Mouse (Mus musculus) forebrain, postnatal 0 days (tissue): Measurements from ENCODE around the gene Acot4. TPM values are rescaled to one million over a fixed set of nuclear protein-coding genes. Genes with fewer than 3 reads are reported as not detected.
A peak's percentile ranks its signal among the peaks of the same experiment; 100 is the strongest.
"Not testable (repeated sequence)": the region's sequence is repeated elsewhere in the genome, so short reads cannot be mapped to it uniquely, and the experiment has no call there.

ENCODE experiments used
- ATAC-seq: fragments of 200-750 bp; cut with Nextera tagmentation; 2 replicates; pipeline ENCODE4 v1.8.0; 2017; ENCODE audit warnings: mild to moderate bottlenecking, moderate library complexity
- DNase-seq: peaks from one replicate; pipeline ENCODE4 v3.0.0-alpha.2; 2015
- H3K27ac ChIP-seq: fragments of 300-500 bp; sonication (generic); 2 replicates; pipeline ENCODE4 v1.5.1; 2014; ENCODE audit warnings: low read depth, mild to moderate bottlenecking, antibody characterized with exemption, low read length, moderate library complexity, mixed read lengths
- H3K27me3 ChIP-seq: fragments of 300-500 bp; sonication (generic); 2 replicates; pipeline ENCODE4 v1.6.1; 2014; ENCODE audit warnings: mild to moderate bottlenecking, low read length, mixed read lengths; ENCODE audit not compliant: insufficient read depth
- H3K36me3 ChIP-seq: fragments of 300-500 bp; sonication (generic); 2 replicates; pipeline ENCODE4 v1.6.1; 2014; ENCODE audit warnings: mild to moderate bottlenecking, moderate library complexity; ENCODE audit not compliant: insufficient read depth
- H3K4me1 ChIP-seq: fragments of 300-500 bp; sonication (generic); 2 replicates; pipeline ENCODE4 v1.6.1; 2014; ENCODE audit warnings: antibody characterized with exemption; ENCODE audit not compliant: insufficient read depth
- H3K4me2 ChIP-seq: fragments of 300-500 bp; sonication (generic); 2 replicates; pipeline ENCODE4 v1.6.1; 2014; ENCODE audit warnings: low read depth, mild to moderate bottlenecking, moderate library complexity
- H3K4me3 ChIP-seq: fragments of 300-500 bp; sonication (generic); 2 replicates; pipeline ENCODE4 v1.5.1; 2014; ENCODE audit warnings: low read depth, low read length, mixed read lengths
- H3K9ac ChIP-seq: fragments of 300-500 bp; sonication (generic); 2 replicates; pipeline ENCODE4 v1.6.1; 2014; ENCODE audit warnings: mild to moderate bottlenecking
- H3K9me3 ChIP-seq: fragments of 300-500 bp; sonication (generic); 2 replicates; pipeline ENCODE4 v1.6.1; 2016; ENCODE audit warnings: low read length
- CTCF ChIP-seq: sonication (generic); IDR thresholded peaks from 2 replicates; pipeline ENCODE4 v1.5.1; 2016; ENCODE audit warnings: antibody characterized with exemption, control low read depth, low read depth
- WGBS: fragments of 180-500 bp; shearing (Covaris S2); extraction: QIAGEN DNeasy Blood & Tissue Kit; methylation state at CpG from one replicate; pipeline ENCODE4 v1.1.7; 2014; 5-methylcytosine and 5-hydroxymethylcytosine counted together
- polyA plus RNA-seq: library from polyadenylated mRNA; unstranded; fragments of >200 nt; fragmentation: Nextera tagmentation; extraction: Ambion mirVana; gene quantifications from 2 replicates; pipeline ENCODE4 v1.2.1, GENCODE M21; 2015
- total RNA-seq: library from RNA; depleted of rRNA; stranded (reverse); fragments of >200 nt; gene quantifications from 2 replicates; pipeline ENCODE4 v1.2.3, GENCODE M21; 2014

Acot4 gene
- total and polyA plus RNA-seq, 2 experiments from 2014 or later = 0.86 to 1.1 TPM

DNA sequence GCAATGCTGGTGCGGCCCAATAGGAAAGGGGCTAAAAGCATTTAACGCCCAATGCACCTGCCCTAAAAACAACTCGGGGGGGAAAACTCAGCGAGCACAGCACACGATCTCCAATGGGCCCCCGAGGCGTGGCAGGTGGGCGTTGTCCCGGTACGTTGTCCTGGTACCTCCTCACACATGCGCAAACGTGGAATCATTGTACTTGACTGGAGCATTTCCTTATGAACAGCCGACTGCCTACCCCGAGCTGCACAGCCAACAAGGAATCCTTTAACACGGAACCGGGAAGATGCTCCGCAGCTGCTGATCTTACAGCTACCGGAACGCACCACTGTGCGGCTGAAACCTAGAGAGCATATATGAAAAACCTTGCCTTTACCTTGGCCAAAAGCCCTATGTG, 24.2 kb downstream of the Acot4 start:
- H3K9me3 ChIP-seq = no peaks in the 10 kb centered on the region
- H3K9ac ChIP-seq = no peak overlapping the region
- H3K4me1 ChIP-seq = no peaks in the 10 kb centered on the region
- DNase-seq = no peak
- no peaks in the 10 kb centered on the region for H3K36me3 ChIP-seq
- ATAC-seq = no peak
- 95% methylated on average over 20 of the region's 20 CpGs for WGBS
- H3K27ac ChIP-seq = no peak overlapping the region
- H3K4me3 ChIP-seq = no peak overlapping the region
- no peaks in the 10 kb centered on the region for H3K27me3 ChIP-seq
- TF ChIP-seq CTCF = no peak
- H3K4me2 ChIP-seq = no peak overlapping the region

DNA sequence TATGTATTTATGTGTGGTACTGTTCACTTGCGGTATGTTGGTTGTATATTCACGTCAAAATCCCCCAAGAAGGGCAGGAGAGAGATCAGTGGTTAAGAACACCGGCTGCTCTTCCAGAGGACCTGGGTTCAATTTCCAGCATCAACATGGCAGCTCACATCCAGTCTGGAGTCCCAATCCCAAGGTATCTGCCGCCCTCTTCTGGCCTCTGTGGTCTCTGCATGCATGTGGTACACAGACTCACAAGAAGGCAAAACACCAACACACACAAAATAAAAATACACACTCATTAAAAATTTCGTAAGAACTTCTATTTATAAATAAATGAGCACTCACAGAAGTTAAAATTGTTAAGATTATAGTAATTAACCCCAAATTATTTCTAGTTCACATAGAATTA, 25.0 kb downstream of the Acot4 start:
- H3K27ac ChIP-seq = no peak overlapping the region
- H3K4me1 ChIP-seq = no peaks in the 10 kb centered on the region
- peak; percentile 38 for TF ChIP-seq CTCF
- ATAC-seq = no peak
- WGBS = 73% methylated on average over 5 of the region's 5 CpGs
- no peak overlapping the region for H3K4me3 ChIP-seq
- no peaks in the 10 kb centered on the region for H3K9me3 ChIP-seq
- H3K36me3 ChIP-seq = no peaks in the 10 kb centered on the region
- H3K4me2 ChIP-seq = no peak overlapping the region
- no peak for DNase-seq
- no peaks in the 10 kb centered on the region for H3K27me3 ChIP-seq
- no peak overlapping the region for H3K9ac ChIP-seq

DNA sequence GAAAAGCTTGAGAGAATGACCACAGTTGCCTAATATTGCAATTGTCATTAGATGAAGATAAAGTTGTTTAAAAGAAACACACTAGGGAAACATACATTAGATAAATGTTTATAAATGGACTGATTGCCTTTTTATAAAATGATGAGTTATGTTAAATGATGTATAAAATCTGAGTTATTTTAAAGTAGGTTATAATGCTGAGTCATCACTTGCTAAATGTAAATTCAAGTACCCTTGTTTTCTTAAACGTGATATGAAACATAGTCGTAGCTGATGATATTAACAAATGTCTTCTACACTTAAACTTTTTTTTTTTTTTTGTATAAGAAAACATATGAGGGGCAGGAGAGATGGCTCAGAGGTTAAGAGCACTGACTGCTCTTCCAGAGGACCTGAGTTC, 25.7 kb downstream of the Acot4 start:
- WGBS = 93% methylated on average over 2 of the region's 2 CpGs
- H3K4me3 ChIP-seq = no peak overlapping the region

DNA sequence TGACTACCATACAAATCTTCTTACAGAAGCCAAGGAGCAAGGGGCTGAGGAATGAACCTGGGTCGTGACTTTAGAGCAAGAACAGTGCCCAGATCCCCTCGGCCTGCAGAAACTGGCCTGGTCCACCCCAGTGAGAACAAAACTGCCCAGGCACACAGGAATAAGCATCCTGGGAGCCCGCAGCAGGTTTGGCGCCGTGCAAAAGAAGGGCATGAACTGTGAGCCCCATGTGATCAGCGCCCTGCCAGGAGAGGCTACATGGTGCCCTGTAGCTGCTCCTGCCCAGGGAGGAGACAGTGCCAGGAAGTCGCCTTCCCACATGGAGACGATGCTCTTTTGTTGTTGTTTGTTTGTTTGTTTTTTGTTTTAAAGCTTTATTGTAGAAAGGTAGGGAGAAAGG, 26.4 kb downstream of the Acot4 start:
- Histone ChIP-seq H3K4me1 (no peaks in the 10 kb centered on the region), H3K36me3 (no peaks in the 10 kb centered on the region), H3K27ac (no peak overlapping the region), H3K9me3 (no peaks in the 10 kb centered on the region), H3K4me2 (no peak overlapping the region), H3K4me3 (no peak overlapping the region), H3K27me3 (no peaks in the 10 kb centered on the region; the same call in 1 of the 2 replicates), H3K9ac (no peak overlapping the region)
- TF ChIP-seq CTCF = no peak
- ATAC-seq (no peak), DNase-seq (no peak)
- 73% methylated on average over 8 of the region's 8 CpGs for WGBS

More for the DNA sequence above, 25.7 kb downstream of the Acot4 start:
- Histone ChIP-seq H3K9me3 (no peaks in the 10 kb centered on the region), H3K4me2 (no peak overlapping the region), H3K9ac (no peak overlapping the region), H3K36me3 (no peaks in the 10 kb centered on the region), H3K27me3 (no peaks in the 10 kb centered on the region; the same call in 1 of the 2 replicates), H3K27ac (no peak overlapping the region), H3K4me1 (no peaks in the 10 kb centered on the region)
- DNase-seq (no peak), ATAC-seq (no peak)
- TF ChIP-seq CTCF = no peak

DNA sequence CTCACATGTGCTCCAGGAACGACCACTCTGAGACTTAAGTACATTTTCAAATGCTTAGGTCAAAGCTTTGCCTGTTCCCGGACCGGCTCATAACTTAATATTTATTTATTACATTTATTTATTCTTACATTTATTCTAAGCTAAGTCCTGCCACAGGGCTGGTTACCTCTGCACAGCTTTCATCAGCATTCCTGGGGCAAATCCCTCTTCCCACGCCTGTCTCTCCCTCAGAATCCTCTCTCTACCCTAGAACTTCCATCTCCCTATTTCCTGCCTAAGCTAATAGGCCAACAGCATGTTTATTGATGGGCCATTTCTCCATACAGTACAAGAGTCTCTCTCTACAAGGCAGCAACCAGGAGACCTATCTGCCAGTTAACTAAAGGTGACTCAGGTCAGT, 29.6 kb downstream of the Acot4 start:
- H3K27ac ChIP-seq = no peak overlapping the region
- no peak overlapping the region for H3K4me3 ChIP-seq
- H3K9ac ChIP-seq = no peak overlapping the region
- ATAC-seq (no peak), DNase-seq (no peak)
- no peaks in the 10 kb centered on the region for H3K9me3 ChIP-seq
- no peaks in the 10 kb centered on the region; the same call in none of the 2 replicates for H3K27me3 ChIP-seq
- H3K36me3 ChIP-seq = no peaks in the 10 kb centered on the region
- H3K4me1 ChIP-seq = no peaks in the 10 kb centered on the region
- WGBS = 82% methylated on average over 4 of the region's 4 CpGs
- TF ChIP-seq CTCF = no peak
- no peak overlapping the region for H3K4me2 ChIP-seq

DNA sequence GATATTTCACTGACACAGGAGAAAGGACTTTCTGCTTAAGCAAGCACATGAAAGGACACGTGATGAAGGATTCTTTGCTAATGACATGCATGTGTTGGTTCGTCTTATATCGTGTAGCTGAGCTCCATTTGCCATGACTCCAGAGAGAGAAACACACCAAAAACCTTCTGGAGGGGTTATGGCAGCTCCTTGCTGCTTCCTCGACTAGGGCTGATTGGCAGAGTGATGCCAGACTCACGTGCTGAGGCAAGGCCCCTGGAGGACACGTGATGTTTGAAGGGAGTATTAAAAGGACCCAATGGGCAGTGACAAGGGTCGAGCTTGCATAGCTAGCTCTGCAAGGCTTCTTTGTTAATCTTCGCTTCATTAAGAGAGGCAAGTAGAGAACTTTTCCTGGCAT, 30.1 kb downstream of the Acot4 start:
- DNase-seq (no peak), ATAC-seq (no peak)
- Histone ChIP-seq H3K27me3 (no peaks in the 10 kb centered on the region; the same call in none of the 2 replicates), H3K9me3 (no peaks in the 10 kb centered on the region), H3K27ac (no peak overlapping the region), H3K9ac (no peak overlapping the region), H3K36me3 (no peaks in the 10 kb centered on the region), H3K4me1 (no peaks in the 10 kb centered on the region), H3K4me2 (no peak overlapping the region), H3K4me3 (no peak overlapping the region)
- TF ChIP-seq CTCF = no peak
- 53% methylated on average over 8 of the region's 8 CpGs for WGBS

DNA sequence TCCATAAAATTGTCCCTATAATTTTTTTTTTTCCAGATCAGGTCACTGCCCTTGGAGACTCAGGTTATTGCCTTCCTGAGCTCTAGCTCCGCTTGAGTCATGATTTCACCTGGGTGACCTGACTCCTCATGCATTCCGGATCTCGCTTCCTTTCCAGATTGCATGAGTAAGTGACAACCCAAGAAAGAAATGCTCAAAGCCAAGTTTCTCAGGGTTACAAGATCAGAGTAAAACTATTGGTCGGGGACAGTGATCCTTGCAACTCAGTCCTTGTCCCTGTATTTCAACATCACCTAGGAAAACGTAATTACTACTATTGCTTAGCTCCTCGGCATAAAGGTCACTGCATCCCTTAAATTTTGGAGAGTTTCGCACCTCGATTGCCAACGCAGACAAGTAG, 30.8 kb downstream of the Acot4 start, which contains the start of gene Acot5:
Acot5 (plus strand) TSS at position 340 of the 400 bp plus-strand sequence.
- 58% methylated on average over 9 of the region's 9 CpGs for WGBS
- Histone ChIP-seq H3K27me3 (no peaks in the 10 kb centered on the region; the same call in none of the 2 replicates), H3K4me1 (no peaks in the 10 kb centered on the region), H3K27ac (no peak within 1 kb of the TSS), H3K9ac (peak within 1 kb of the TSS; percentile 28), H3K36me3 (no peaks in the 10 kb centered on the region), H3K4me3 (peak within 1 kb of the TSS; percentile 42), H3K4me2 (peak within 1 kb of the TSS; percentile 57), H3K9me3 (no peaks in the 10 kb centered on the region)
- DNase-seq (no peak), ATAC-seq (no peak)
- TF ChIP-seq CTCF = no peak

DNA sequence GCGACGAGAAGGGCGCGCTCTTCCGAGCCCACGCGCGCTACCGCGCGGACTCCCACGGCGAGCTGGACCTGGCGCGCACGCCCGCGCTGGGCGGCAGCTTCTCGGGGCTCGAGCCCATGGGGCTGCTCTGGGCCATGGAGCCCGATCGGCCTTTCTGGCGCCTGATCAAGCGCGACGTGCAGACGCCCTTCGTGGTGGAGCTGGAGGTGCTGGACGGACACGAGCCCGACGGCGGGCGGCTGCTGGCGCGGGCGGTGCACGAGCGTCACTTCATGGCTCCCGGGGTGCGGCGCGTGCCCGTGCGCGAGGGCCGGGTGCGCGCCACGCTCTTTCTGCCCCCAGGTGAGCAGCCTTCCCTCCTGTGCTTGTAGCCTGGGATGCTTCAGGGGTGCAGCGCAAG, 31.4 kb downstream of the Acot4 start:
- not testable (repeated sequence) for H3K27me3 ChIP-seq, ATAC-seq, H3K4me1 ChIP-seq, H3K9me3 ChIP-seq, H3K27ac ChIP-seq, H3K36me3 ChIP-seq
- DNase-seq = peak; percentile 22
- Histone ChIP-seq H3K4me2 (peak overlapping the region; percentile 57), H3K9ac (peak overlapping the region; percentile 28), H3K4me3 (peak overlapping the region; percentile 42)
- 6% methylated on average over 39 of the region's 52 CpGs for WGBS
